Mouse (Mus musculus) MEL (cell line): ENCODE measurements around the gene Tmem108. TPM values are rescaled to one million over a fixed set of nuclear protein-coding genes. Genes with fewer than 3 reads are reported as not detected.

Experiments used
- DNase-seq: peaks from one replicate; pipeline ENCODE4 v3.0.0; 2011; ENCODE audit warnings: low read depth, low spot score
- H3K27ac ChIP-seq: 2 replicates; pipeline ENCODE4 v1.5.1; 2012; ENCODE audit warnings: low read depth, mild to moderate bottlenecking, control low read depth, low read length, moderate library complexity; ENCODE audit not compliant: control insufficient read depth
- H3K27me3 ChIP-seq, 2 experiments: fragments of 150-350 bp in 1 of 2; sonication (generic) in 1 of 2; 2 replicates each; pipeline ENCODE4 v1.6.1; 2012; ENCODE audit warnings: low read length in 2 of 2, mild to moderate bottlenecking in 2 of 2, improper control_type of control experiment in 1 of 2, moderate library complexity in 1 of 2; ENCODE audit not compliant: insufficient read depth in 2 of 2, control insufficient read depth in 1 of 2
- H3K36me3 ChIP-seq, 2 experiments: 2 replicates each; pipeline ENCODE4 v1.6.1; 2012 to 2014; ENCODE audit warnings: low read length in 2 of 2, improper control_type of control experiment in 1 of 2, inconsistent platforms in 1 of 2, mild to moderate bottlenecking in 1 of 2; ENCODE audit not compliant: insufficient read depth in 2 of 2, control insufficient read depth in 1 of 2
- H3K4me1 ChIP-seq, 2 experiments: fragments of 150-350 bp in 1 of 2; sonication (generic) in 1 of 2; 2 replicates each; pipeline ENCODE4 v1.6.1; 2012; ENCODE audit warnings: low read length in 2 of 2, improper control_type of control experiment in 1 of 2, mild to moderate bottlenecking in 1 of 2; ENCODE audit not compliant: insufficient read depth in 2 of 2, control insufficient read depth in 1 of 2
- H3K4me3 ChIP-seq, 2 experiments: fragments of 150-350 bp in 1 of 2; sonication (generic) in 1 of 2; 2 replicates each; pipeline ENCODE4 v1.5.1; 2012; ENCODE audit warnings: low read depth in 2 of 2, low read length in 2 of 2, mild to moderate bottlenecking in 2 of 2, moderate library complexity in 2 of 2, control low read depth in 1 of 2, improper control_type of control experiment in 1 of 2; ENCODE audit not compliant: control insufficient read depth in 1 of 2, insufficient read depth in 1 of 2
- H3K79me2 ChIP-seq: 2 replicates; pipeline ENCODE4 v1.6.1; 2012; ENCODE audit warnings: mild to moderate bottlenecking, low read length, moderate library complexity; ENCODE audit not compliant: control insufficient read depth, poor library complexity, insufficient read depth
- H3K9ac ChIP-seq: 2 replicates; pipeline ENCODE4 v1.6.1; 2012; ENCODE audit warnings: low read depth, mild to moderate bottlenecking, control low read depth, low read length, moderate library complexity; ENCODE audit not compliant: control insufficient read depth, poor library complexity, severe bottlenecking
- H3K9me3 ChIP-seq: fragments of 150-350 bp; sonication (generic); replicated peaks from 2 replicates; pipeline ENCODE4 v1.6.1; 2012; ENCODE audit warnings: mild to moderate bottlenecking, low read length, improper control_type of control experiment, moderate library complexity; ENCODE audit not compliant: insufficient read depth
- BHLHE40 ChIP-seq: IDR thresholded peaks from 2 replicates; pipeline ENCODE4 v1.6.1; 2012; ENCODE audit warnings: low read depth, mild to moderate bottlenecking, inconsistent platforms, low read length, improper control_type of control experiment, borderline replicate concordance
- CHD1 ChIP-seq: IDR thresholded peaks from 2 replicates; pipeline ENCODE4 v1.6.1; 2012; ENCODE audit warnings: low read depth, mild to moderate bottlenecking, inconsistent platforms, low read length, improper control_type of control experiment
- CHD2 ChIP-seq: IDR thresholded peaks from 2 replicates; pipeline ENCODE4 v1.6.1; 2011; ENCODE audit warnings: low read length, improper control_type of control experiment
- CTCF ChIP-seq, 3 experiments: IDR thresholded peaks in 2 of 3; conservative IDR thresholded peaks in 1 of 3; 2 replicates each; pipeline ENCODE4 v1.5.1; 2011 to 2012; ENCODE audit warnings: low read length in 3 of 3, low read depth in 2 of 3, mild to moderate bottlenecking in 2 of 3, improper control_type of control experiment in 1 of 3, inconsistent platforms in 1 of 3, mixed read lengths in 1 of 3, moderate library complexity in 1 of 3; ENCODE audit not compliant: control insufficient read depth in 1 of 3, insufficient read depth in 1 of 3, poor library complexity in 1 of 3, severe bottlenecking in 1 of 3
- EP300 ChIP-seq, 2 experiments: IDR thresholded peaks; 2 replicates each; pipeline ENCODE4 v1.6.1; 2011; ENCODE audit warnings: improper control_type of control experiment in 2 of 2, low read length in 2 of 2, low read depth in 1 of 2, mild to moderate bottlenecking in 1 of 2
- JUND ChIP-seq: IDR thresholded peaks from 2 replicates; pipeline ENCODE4 v1.6.1; 2011; ENCODE audit warnings: low read depth, mild to moderate bottlenecking, improper control_type of control experiment, low read length
- MAFK ChIP-seq: IDR thresholded peaks from 2 replicates; pipeline ENCODE4 v1.6.1; 2011; ENCODE audit warnings: low read depth, mild to moderate bottlenecking, low read length, improper control_type of control experiment, borderline replicate concordance
- MAZ ChIP-seq: IDR thresholded peaks from 2 replicates; pipeline ENCODE4 v1.6.1; 2012; ENCODE audit warnings: low read depth, mild to moderate bottlenecking, inconsistent platforms, low read length, improper control_type of control experiment
- MYC ChIP-seq: IDR thresholded peaks from 2 replicates; pipeline ENCODE4 v1.6.1; 2011; ENCODE audit warnings: low read depth, mild to moderate bottlenecking, low read length, improper control_type of control experiment, moderate library complexity
- NELFE ChIP-seq: IDR thresholded peaks from 2 replicates; pipeline ENCODE4 v1.6.1; 2011; ENCODE audit warnings: low read depth, low read length, improper control_type of control experiment
- NRF1 ChIP-seq: IDR thresholded peaks from 2 replicates; pipeline ENCODE4 v1.6.1; 2014; ENCODE audit warnings: low read depth, mild to moderate bottlenecking, inconsistent platforms, low read length, improper control_type of control experiment, moderate library complexity; ENCODE audit not compliant: poor library complexity, insufficient read depth, severe bottlenecking
- POLR2A ChIP-seq, 2 experiments: IDR thresholded peaks; 2 replicates each; pipeline ENCODE4 v1.6.1; 2011 to 2012; ENCODE audit warnings: low read length in 2 of 2, mild to moderate bottlenecking in 2 of 2, control low read depth in 1 of 2, improper control_type of control experiment in 1 of 2, low read depth in 1 of 2, moderate library complexity in 1 of 2; ENCODE audit not compliant: control insufficient read depth in 1 of 2, insufficient read depth in 1 of 2, poor library complexity in 1 of 2
- POLR2AphosphoS2 ChIP-seq: IDR thresholded peaks from 2 replicates; pipeline ENCODE4 v1.6.1; 2011; ENCODE audit warnings: low read length, improper control_type of control experiment
- POLR2AphosphoS5 ChIP-seq: IDR thresholded peaks from 2 replicates; pipeline ENCODE4 v1.6.1; 2012; ENCODE audit warnings: low read depth, borderline replicate concordance, mild to moderate bottlenecking, inconsistent platforms, low read length, moderate library complexity, mixed read lengths
- RAD21 ChIP-seq: IDR thresholded peaks from 2 replicates; pipeline ENCODE4 v1.6.1; 2011; ENCODE audit warnings: mild to moderate bottlenecking, low read depth, low read length, improper control_type of control experiment
- SIN3A ChIP-seq: IDR thresholded peaks from 2 replicates; pipeline ENCODE4 v1.6.1; 2012; ENCODE audit warnings: low read length, improper control_type of control experiment, inconsistent platforms
- TBP ChIP-seq: IDR thresholded peaks from 2 replicates; pipeline ENCODE4 v1.8.0; 2011; ENCODE audit warnings: low read depth, low read length, improper control_type of control experiment
- TCF12 ChIP-seq: IDR thresholded peaks from 2 replicates; pipeline ENCODE4 v1.6.1; 2014; ENCODE audit warnings: low read depth, mild to moderate bottlenecking, inconsistent platforms, low read length, improper control_type of control experiment, moderate library complexity
- UBTF ChIP-seq: IDR thresholded peaks from 2 replicates; pipeline ENCODE4 v1.6.1; 2012; ENCODE audit warnings: low read depth, mild to moderate bottlenecking, inconsistent platforms, low read length, improper control_type of control experiment, moderate library complexity, borderline replicate concordance; ENCODE audit not compliant: insufficient read depth
- USF2 ChIP-seq, 2 experiments: IDR thresholded peaks; 2 replicates each; pipeline ENCODE4 v1.6.1; 2011 to 2012; ENCODE audit warnings: improper control_type of control experiment in 2 of 2, low read length in 2 of 2, borderline replicate concordance in 1 of 2, inconsistent platforms in 1 of 2, low read depth in 1 of 2, mild to moderate bottlenecking in 1 of 2; ENCODE audit not compliant: insufficient read depth in 1 of 2
- ZKSCAN1 ChIP-seq: IDR thresholded peaks from 2 replicates; pipeline ENCODE4 v1.6.1; 2012; ENCODE audit warnings: low read depth, mild to moderate bottlenecking, inconsistent platforms, low read length, improper control_type of control experiment, moderate library complexity
- ZNF384 ChIP-seq: IDR thresholded peaks from 2 replicates; pipeline ENCODE4 v1.6.1; 2012; ENCODE audit warnings: low read depth, mild to moderate bottlenecking, inconsistent platforms, low read length, improper control_type of control experiment
- polyA plus RNA-seq, 2 experiments: library from polyadenylated mRNA; stranded (reverse) in 1 of 2; unstranded in 1 of 2; fragments of >175 nt in 1 of 2; fragments of >200 nt in 1 of 2; gene quantifications; 2 replicates each; pipeline versions ENCODE4 v1.2.1 to v1.2.4; 2012; ENCODE audit warnings: low replicate concordance in 2 of 2, low read depth in 1 of 2; ENCODE audit not compliant: insufficient read length in 2 of 2, insufficient read depth in 1 of 2, missing spikeins in 1 of 2
- total RNA-seq: library from RNA; depleted of rRNA; stranded (reverse); fragments of 300-350 nt; gene quantifications from 2 replicates; pipeline ENCODE4 v1.2.3, GENCODE M21; 2012; rRNA removed

Gene Tmem108
- not detected in 2 replicates for total RNA-seq
- polyA plus RNA-seq, result not detected

DNA sequence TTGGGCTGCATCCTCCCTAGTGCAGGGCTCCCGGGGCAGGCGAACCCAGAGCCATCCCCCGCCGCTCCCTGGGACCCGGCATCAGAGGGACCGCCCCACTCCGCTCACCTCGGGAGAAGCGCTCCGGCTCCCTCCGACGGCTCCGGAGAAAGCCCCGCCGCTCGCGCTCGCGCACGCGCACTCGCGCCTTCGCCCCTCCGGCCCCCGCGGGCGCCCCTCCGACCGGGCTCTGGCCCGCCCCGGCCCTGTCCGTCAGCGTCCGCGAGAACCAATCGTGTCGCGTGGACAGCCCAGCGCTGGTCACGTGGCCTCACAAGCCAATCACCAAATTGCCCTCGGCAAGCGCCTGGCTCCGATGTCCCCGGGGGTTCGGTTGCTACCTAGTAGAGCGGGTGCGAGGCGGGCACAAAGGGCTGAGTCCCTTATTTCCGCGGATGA is at the start of gene Tmem108:
Gene Tmem108, minus strand, starts transcription at position 191 of the 438 bp plus-strand sequence.
- no peak within 1 kb of the TSS for H3K9ac ChIP-seq
- H3K36me3 ChIP-seq, result no peaks in the 10 kb centered on the region
- DNase-seq, result no peak
- no peaks in the 10 kb centered on the region for H3K79me2 ChIP-seq
- no peak within 1 kb of the TSS for H3K27ac ChIP-seq
- H3K27me3 ChIP-seq, result no peaks in the 10 kb centered on the region
- TF ChIP-seq UBTF, result no peak
- no peak for TF ChIP-seq NRF1
- TF ChIP-seq TBP, result no peak
- TF ChIP-seq ZKSCAN1, result no peak
- TF ChIP-seq ZNF384, result no peak
- TF ChIP-seq, all 39 proteins: peak for 0
- Histone ChIP-seq H3K9me3 (no peaks in the 10 kb centered on the region), H3K4me1 (no peaks in the 10 kb centered on the region), H3K4me3 (no peak within 1 kb of the TSS)

DNA sequence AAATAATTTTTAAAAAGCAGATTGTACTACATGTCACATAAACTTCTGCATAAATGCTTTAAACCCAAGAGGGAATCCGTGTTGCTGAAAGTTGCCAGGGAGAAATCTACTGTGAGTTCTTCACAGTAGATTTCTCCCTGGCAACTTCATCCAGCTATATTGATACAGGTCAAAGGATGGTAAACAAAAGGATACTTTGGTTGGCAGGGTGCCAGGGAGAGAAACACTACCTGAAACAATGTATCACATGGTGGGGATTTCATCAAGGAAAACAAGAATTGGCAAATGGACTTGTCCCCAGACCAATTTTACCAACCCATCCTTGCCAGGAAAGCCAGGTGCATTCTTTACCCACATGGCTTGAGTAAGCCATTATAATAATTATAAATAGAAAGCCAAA is 27.4 kb upstream of the Tmem108 start:
- Histone ChIP-seq H3K9me3 (no peaks in the 10 kb centered on the region), H3K9ac (no peak overlapping the region), H3K4me3 (no peak overlapping the region), H3K4me1 (no peaks in the 10 kb centered on the region), H3K27me3 (no peaks in the 10 kb centered on the region), H3K36me3 (no peaks in the 10 kb centered on the region), H3K27ac (no peak overlapping the region), H3K79me2 (no peaks in the 10 kb centered on the region)
- DNase-seq, result no peak
- no peak for TF ChIP-seq POLR2AphosphoS5
- no peak for TF ChIP-seq RAD21
- TF ChIP-seq TBP, result no peak
- no peak for TF ChIP-seq SIN3A
- no peak for TF ChIP-seq CTCF (IDR thresholded peaks at IDR 0.05 in 2 of 3, conservative IDR thresholded peaks at IDR 0.05 in 1 of 3; ENCODE audit: control insufficient read depth in 1 of 3, insufficient read depth in 1 of 3, low read depth in 2 of 3, low read length in 3 of 3, poor library complexity in 1 of 3, severe bottlenecking in 1 of 3)
- TF ChIP-seq CHD1, result no peak
- TF ChIP-seq NELFE, result no peak
- no peak for TF ChIP-seq ZKSCAN1

DNA sequence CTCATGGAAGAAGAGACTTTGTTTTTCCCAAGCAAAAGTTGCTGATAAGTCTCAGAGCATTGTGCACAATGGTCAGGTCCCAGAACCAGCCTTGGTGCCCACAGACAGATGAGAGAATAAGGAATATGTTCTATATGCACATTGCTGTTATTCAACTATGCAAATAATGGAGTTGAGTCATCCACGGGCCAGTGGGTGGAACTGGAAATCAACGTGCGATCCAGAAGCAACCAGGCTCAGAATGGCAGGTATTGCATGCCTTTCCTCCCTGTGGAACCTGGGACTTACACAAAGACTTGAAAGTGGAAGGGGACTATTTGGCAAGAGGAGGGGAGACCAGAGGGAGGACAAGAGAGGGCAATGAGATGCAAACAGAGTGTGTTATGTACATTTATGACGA is 22.5 kb upstream of the Tmem108 start:
- no peak overlapping the region for H3K9ac ChIP-seq
- no peaks in the 10 kb centered on the region for H3K27me3 ChIP-seq
- no peak overlapping the region for H3K4me3 ChIP-seq
- no peaks in the 10 kb centered on the region for H3K79me2 ChIP-seq
- TF ChIP-seq EP300 (IDR thresholded peaks at IDR 0.05; ENCODE audit: low read depth in 1 of 2, low read length in 2 of 2), result no peak
- no peak for TF ChIP-seq MYC
- TF ChIP-seq CHD1, result no peak
- no peak for TF ChIP-seq POLR2AphosphoS2
- no peak for TF ChIP-seq ZNF384
- no peak for TF ChIP-seq JUND
- no peak for TF ChIP-seq MAZ
- no peak for TF ChIP-seq POLR2A (IDR thresholded peaks at IDR 0.05; ENCODE audit: control insufficient read depth in 1 of 2, insufficient read depth in 1 of 2, low read depth in 1 of 2, low read length in 2 of 2, poor library complexity in 1 of 2)
- TF ChIP-seq MAFK, result no peak
- TF ChIP-seq USF2 (IDR thresholded peaks at IDR 0.05; ENCODE audit: borderline replicate concordance in 1 of 2, insufficient read depth in 1 of 2, low read depth in 1 of 2, low read length in 2 of 2), result no peak
- no peak for TF ChIP-seq TCF12
- TF ChIP-seq CHD2, result no peak
- no peak for TF ChIP-seq BHLHE40
- TF ChIP-seq CTCF (IDR thresholded peaks at IDR 0.05 in 2 of 3, conservative IDR thresholded peaks at IDR 0.05 in 1 of 3; ENCODE audit: control insufficient read depth in 1 of 3, insufficient read depth in 1 of 3, low read depth in 2 of 3, low read length in 3 of 3, poor library complexity in 1 of 3, severe bottlenecking in 1 of 3), result no peak
- H3K9me3 ChIP-seq, result no peaks in the 10 kb centered on the region
- no peaks in the 10 kb centered on the region for H3K4me1 ChIP-seq
- H3K36me3 ChIP-seq, result no peaks in the 10 kb centered on the region
- H3K27ac ChIP-seq, result no peak overlapping the region
- DNase-seq, result no peak
